Mouse (Mus musculus) right cerebral cortex, postnatal 36 days (tissue): ENCODE measurements around the gene Fut8.
A peak's percentile ranks its signal among the peaks of the same experiment; 100 is the strongest.
"Not testable (repeated sequence)": the region's sequence is repeated elsewhere in the genome, so short reads cannot be mapped to it uniquely, and the experiment has no call there.

Experiments used
- DNase-seq, 2 experiments: peaks; one replicate each; pipeline ENCODE4 v3.0.0; 2022; ENCODE audit warnings: low spot score in 2 of 2, mixed read lengths in 1 of 2

Fut8 gene

GRCm38 (mm10) chr12:77222272-77222874 lies 15.6 kb upstream of the Fut8 start:
- no peak for DNase-seq

- no peak for DNase-seq
Observed at GRCm38 (mm10) chr12:77223595-77223994, 14.3 kb upstream of the Fut8 start.

GRCm38 (mm10) chr12:77224121-77224520 lies 13.8 kb upstream of the Fut8 start:
- DNase-seq = peak in 1 of 2 experiments; percentile 28

GRCm38 (mm10) chr12:77224891-77225290 lies 13.0 kb upstream of the Fut8 start:
- DNase-seq = no peak

GRCm38 (mm10) chr12:77225727-77226126 lies 12.2 kb upstream of the Fut8 start:
- DNase-seq = no peak

GRCm38 (mm10) chr12:77235958-77236357 lies 2.0 kb upstream of the Fut8 start:
- DNase-seq = peak in 1 of 2 experiments; percentile 19

GRCm38 (mm10) chr12:77238531-77239389 lies 835 bp downstream of the Fut8 start:
- DNase-seq = peak; percentile 87 to 88

- peak; percentile 23 to 42 for DNase-seq
Observed at GRCm38 (mm10) chr12:77239390-77240061, 1.6 kb downstream of the Fut8 start.

GRCm38 (mm10) chr12:77240372-77240771 lies 2.4 kb downstream of the Fut8 start:
- no peak for DNase-seq

GRCm38 (mm10) chr12:77240839-77241238 lies 2.9 kb downstream of the Fut8 start:
- DNase-seq = no peak

- no peak for DNase-seq
Observed at GRCm38 (mm10) chr12:77262650-77263049, 24.7 kb downstream of the Fut8 start.

- no peak for DNase-seq
Observed at GRCm38 (mm10) chr12:77263816-77264215, 25.9 kb downstream of the Fut8 start.

GRCm38 (mm10) chr12:77270694-77271093 lies 32.8 kb downstream of the Fut8 start:
- no peak for DNase-seq

GRCm38 (mm10) chr12:77288507-77288906 lies 50.6 kb downstream of the Fut8 start:
- no peak for DNase-seq

GRCm38 (mm10) chr12:77291017-77291416 lies 53.1 kb downstream of the Fut8 start:
- DNase-seq = no peak

- DNase-seq = not testable (repeated sequence)
Observed at GRCm38 (mm10) chr12:77291864-77292263, 53.9 kb downstream of the Fut8 start.

GRCm38 (mm10) chr12:77292375-77293258 lies 54.7 kb downstream of the Fut8 start:
- no peak for DNase-seq

- DNase-seq = no peak
Observed at GRCm38 (mm10) chr12:77296119-77296518, 58.2 kb downstream of the Fut8 start.

- no peak for DNase-seq
Observed at GRCm38 (mm10) chr12:77297114-77297513, 59.2 kb downstream of the Fut8 start.

- DNase-seq = no peak
Observed at GRCm38 (mm10) chr12:77297858-77298257, 59.9 kb downstream of the Fut8 start.

- no peak for DNase-seq
Observed at GRCm38 (mm10) chr12:77302011-77302410, 64.1 kb downstream of the Fut8 start.

- DNase-seq = no peak
Observed at GRCm38 (mm10) chr12:77303367-77303766, 65.4 kb downstream of the Fut8 start.
